Mouse (Mus musculus) megakaryocyte-erythroid progenitor cell, adult 5-6 weeks (primary cell): ENCODE measurements around the gene Gm4869. TPM values are rescaled to one million over a fixed set of nuclear protein-coding genes. Genes with fewer than 3 reads are reported as not detected.
"Not testable (repeated sequence)": the region's sequence is repeated elsewhere in the genome, so short reads cannot be mapped to it uniquely, and the experiment has no call there.

ENCODE experiments used
- ATAC-seq: replicated peaks from 2 replicates; pipeline ENCODE4 v1.8.0; 2016; ENCODE audit warnings: mild to moderate bottlenecking, inconsistent platforms; ENCODE audit not compliant: severe bottlenecking, poor library complexity, low FRiP score, low TSS enrichment
- total RNA-seq, 2 experiments: library from RNA; stranded (forward) in 1 of 2; stranded (reverse) in 1 of 2; fragments of 200-1000, 215-1000 nt in 1 of 2; fragments of >200 nt in 1 of 2; fragmentation: Nextera tagmentation in 1 of 2; gene quantifications; 2 replicates each; pipeline ENCODE4 v1.2.3; 2014 to 2017

Gm4869 gene
- total RNA-seq, 2 experiments from 2014 or later = not detected

- no peak for ATAC-seq
These were observed 16.0 kb downstream of the Gm4869 start for GRCm38 (mm10) chr5:140461476-140461875.

DNA sequence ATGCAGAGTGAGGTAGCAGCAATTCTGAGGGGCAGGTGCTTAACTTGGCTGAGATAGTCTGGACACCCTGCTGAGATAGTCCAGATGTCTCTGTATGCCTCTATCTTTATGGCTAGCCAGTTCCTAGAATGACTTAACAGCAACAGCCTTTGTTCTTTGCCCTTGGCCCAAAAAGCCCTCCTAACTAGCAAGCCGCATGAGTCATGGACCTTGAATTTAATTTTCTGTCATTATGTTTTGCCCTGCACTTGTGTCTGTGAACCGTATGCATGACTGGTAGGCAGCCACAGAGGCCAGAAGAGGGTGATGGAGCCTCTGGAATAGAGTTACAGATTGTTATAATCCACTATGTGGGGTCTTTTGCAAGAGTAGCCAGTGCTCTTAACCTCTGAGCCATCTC is 17.7 kb downstream of the Gm4869 start:
- ATAC-seq = not testable (repeated sequence)

DNA sequence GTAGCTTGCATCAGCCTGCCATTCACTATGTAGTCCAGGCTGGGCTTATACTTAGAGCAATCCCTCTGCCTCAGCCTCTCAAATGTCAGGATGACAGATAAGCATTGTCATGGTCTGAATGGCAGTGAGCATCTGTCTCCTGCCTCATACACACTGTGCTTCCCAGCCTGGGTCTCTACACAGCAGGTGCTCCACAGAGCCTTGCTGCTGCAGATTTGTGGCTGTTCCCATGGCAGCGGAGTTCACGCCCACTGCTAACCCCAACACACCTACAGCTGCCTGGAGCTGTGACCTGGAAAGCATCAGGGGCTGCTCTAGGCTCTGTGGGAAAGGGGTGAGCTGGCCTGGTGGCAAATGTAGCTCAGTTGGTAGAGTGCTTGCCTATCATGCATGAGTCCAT is 19.5 kb downstream of the Gm4869 start:
- ATAC-seq = no peak

DNA sequence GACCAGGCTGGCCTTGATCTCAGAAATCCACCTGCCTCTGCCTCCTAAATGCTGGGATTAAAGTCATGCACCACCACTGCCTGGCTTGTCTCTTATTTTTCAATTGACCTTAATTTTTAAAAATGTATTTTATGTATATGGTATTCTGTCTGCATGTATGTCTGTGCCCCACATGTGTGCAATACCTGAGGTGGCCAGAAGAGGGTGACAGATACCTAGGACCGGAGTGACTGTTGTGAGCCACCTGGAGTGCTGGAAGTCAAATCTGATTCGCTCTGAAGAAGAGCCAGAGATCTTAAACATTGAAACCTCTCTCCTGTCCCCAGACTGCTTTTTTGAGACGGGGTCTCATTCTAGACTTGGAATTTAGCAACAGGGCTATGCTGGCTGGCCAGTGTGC is 26.9 kb downstream of the Gm4869 start:
- peak; percentile 45; the same call in 1 of the 2 replicates for ATAC-seq

GRCm38 (mm10) chr5:140481458-140481857 is 36.0 kb downstream of the Gm4869 start:
- ATAC-seq = no peak

- no peak for ATAC-seq
These were observed 45.7 kb downstream of the Gm4869 start for GRCm38 (mm10) chr5:140491142-140491541.

DNA sequence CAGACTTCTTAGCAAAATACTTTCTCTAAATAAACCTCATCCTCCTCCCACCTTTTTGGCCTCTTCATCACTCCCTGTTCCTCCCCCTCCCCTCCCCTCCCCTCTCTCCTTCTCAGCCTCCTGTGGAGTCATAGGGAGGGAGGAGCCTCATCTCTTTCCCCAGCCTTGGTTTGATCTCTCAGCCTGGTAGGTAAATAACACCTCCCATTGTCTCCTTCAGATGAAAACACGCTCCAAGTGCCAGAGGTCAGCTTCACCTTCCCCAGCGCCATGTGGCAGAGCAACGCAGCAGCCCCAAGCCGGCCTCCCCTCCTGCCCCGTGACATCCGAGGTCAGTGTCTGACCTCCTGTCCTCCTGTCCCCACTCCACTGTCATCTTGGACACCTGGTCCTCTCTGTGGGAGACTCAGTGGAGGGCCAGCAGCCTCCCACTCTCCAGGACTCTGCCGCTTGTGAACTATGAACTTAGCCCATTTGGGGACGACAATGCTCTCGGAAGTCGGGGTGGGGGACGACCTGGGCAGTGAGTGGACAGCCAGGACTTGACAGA is 47.3 kb downstream of the Gm4869 start:
- no peak for ATAC-seq

DNA sequence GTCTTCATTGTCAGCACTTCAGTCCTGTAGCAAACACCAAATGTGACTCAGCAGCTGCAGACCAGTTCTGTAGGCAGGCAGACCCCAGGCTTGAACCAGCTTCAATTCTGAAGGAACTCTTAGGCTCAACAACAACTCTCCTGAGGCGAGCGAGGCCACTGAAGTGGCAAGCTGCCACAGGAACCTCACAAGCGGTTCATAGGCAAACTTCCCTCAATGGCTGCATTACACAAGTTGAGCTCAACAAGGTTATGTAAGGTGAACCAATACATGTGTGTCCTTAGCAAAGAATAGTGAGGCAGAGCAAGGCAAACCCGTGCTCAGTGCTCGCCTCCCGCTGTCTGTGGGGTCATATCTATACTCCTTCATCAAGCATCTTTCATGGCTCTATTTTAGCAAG is 52.7 kb downstream of the Gm4869 start:
- ATAC-seq = no peak

GRCm38 (mm10) chr5:140500736-140501135 is 55.3 kb downstream of the Gm4869 start:
- peak; percentile 23 for ATAC-seq

GRCm38 (mm10) chr5:140501982-140502836 is 56.8 kb downstream of the Gm4869 start:
- ATAC-seq = no peak

DNA sequence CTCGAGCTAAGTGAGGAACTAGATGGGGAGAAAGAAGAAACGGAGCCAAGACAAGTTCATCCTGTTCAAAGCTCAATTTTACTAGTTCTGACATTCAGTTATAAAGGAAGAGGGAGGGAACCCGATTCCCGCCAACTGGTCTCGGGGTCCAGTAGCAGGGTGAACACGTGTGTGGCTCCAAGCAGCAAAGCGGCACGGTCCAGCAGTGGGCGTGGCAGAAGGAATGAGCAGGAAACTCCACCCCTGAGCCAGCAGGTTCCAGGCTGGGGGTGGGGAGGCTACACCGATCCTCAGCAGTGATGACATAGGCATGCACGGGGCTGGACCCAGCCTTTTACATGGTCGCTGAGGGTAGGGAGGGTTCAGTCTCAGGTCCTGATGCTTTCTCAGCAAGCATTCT is 57.5 kb downstream of the Gm4869 start:
- ATAC-seq = not testable (repeated sequence)

DNA sequence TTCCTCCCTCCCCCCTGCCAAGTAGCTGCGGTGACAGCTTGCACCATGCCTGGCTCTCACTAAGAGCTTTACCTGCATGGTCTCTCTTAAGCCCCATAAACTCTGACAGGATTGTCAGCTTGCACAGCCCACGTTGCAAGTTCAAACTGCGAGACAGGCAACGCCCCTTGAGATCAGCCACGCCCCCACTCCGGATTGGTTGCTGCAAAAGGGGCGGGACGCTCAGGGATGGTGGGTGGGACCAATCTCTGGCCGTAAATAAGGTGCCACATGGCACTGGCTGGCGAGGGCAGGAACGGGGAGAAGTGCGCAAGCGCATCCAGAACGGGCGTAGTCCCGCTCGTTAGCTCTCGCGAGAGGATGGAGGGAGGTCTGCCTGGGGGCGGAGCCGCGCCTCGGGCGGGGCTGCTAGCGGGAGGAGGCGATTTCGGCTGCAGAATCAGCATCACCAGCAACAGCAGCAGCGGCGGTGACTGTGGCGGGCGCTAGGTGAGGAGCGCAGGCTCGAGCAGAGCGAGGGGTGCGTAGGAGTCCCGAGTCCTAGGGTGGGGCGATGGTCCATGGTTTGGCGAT is 59.8 kb downstream of the Gm4869 start, which contains the start of gene Chst12:
TSS of gene Chst12 (plus strand) at position 343 of the 573 bp plus-strand sequence.
- peak; percentile 85 for ATAC-seq

DNA sequence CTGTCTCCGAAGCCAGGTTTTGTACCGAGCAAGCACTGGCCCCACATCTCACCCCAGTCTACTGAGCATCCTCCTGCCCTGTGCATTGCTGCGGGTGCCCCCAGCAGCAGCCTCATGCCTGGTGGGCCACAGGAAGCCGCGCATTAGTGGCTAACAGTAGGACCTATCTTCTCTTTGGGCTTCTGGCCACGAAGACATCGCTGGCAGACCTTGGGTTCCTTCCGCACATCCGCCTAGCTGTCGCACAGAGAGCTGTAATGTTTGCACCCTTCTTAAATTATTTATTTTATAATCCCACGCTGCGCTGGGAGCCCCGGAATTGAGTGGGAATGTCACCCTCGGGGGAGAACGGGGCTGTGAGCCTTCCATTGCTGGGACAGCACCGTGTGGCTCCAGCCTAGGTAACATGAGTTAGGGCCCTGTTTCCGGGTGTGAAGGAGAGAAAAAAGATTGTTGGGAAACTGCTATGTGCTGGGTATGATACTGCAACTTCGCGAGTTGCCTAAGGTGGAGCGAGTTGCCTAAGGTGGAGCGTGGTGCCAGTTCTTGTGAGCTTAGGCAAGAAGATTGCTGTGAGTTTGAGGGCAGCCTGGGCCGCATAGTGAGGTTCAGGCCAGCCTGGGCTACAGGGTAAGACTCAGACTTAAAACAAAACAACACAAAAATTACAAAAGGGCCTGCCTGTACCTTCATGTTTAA is 60.8 kb downstream of the Gm4869 start:
- ATAC-seq = no peak

DNA sequence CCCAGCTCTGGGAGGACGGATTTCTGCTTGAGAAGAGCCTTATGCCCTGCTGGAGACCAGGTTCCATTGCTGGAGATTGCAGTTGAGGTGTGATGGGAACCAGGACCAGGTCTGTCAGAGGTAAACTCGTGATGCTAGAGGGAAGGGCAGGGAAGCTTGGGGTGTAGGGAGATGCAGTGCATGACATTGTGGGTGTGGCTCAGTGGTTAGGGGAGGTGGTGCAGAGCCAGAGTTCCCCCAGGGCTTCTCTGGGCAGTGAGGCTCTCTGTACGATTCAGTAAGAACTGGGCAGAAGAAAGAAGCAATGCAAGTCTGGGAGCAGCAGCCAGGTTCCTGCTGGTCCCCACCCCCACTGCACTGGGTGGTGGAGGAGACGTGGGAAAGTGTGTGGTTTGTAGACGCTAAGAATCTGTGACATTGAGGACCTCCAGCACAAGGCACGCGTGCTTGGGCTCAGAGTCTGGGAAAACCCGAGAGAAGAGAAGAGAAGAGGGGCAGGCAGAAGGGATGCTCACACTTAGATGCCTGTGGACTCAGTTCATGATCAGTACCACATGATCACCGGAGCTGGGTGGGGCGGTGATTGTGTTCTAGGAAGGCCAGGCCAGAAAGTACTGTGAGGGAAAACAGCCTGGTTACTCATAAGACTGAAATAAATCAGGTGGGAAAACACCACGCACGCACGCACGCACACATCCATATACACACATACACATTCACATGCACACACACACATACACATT is 62.2 kb downstream of the Gm4869 start:
- no peak for ATAC-seq

DNA sequence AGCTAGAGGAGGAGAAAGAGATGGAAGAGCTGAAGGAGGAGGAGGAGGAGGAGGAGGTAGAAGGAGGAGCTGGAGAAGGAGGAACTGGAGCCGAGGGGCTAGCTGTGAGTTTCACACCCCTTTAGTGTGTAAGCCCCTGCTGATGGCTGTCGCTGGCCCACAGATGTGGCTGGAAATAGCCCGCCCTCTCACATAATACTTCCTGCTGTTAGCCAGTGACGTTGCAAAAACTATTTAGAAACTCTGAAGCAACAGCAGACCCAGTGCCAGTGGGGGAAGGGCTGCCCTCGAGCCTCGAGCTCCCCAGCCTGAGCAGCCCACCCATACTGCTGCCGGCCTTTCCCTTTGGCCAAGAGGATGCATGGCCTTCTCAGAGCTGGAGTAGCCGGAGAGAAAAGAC is 63.2 kb downstream of the Gm4869 start:
- no peak for ATAC-seq

GRCm38 (mm10) chr5:140509204-140509603 is 63.8 kb downstream of the Gm4869 start:
- no peak for ATAC-seq

GRCm38 (mm10) chr5:140510012-140511000 is 64.9 kb downstream of the Gm4869 start:
- no peak for ATAC-seq

DNA sequence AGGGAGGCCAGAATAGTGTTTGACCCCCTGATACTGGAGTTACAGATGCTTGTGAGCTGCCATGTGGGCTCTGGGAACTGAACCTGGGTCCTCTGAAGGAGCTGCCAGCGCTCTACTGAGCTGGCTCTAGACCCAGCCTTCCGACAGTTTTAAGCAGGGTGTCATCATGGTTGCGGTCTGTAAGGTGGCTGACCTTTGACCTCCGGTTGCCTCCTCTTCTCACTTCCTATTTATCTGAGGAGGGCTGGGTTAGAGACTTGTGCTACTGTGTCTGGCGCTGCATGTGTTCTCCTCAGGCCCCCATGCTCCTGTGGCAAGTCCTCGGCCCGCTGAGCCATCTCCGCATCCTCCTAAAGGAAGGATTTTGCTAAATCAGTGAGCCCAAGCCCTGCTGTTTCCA is 68.5 kb downstream of the Gm4869 start:
- ATAC-seq = no peak
